In the genomic region with DNA sequence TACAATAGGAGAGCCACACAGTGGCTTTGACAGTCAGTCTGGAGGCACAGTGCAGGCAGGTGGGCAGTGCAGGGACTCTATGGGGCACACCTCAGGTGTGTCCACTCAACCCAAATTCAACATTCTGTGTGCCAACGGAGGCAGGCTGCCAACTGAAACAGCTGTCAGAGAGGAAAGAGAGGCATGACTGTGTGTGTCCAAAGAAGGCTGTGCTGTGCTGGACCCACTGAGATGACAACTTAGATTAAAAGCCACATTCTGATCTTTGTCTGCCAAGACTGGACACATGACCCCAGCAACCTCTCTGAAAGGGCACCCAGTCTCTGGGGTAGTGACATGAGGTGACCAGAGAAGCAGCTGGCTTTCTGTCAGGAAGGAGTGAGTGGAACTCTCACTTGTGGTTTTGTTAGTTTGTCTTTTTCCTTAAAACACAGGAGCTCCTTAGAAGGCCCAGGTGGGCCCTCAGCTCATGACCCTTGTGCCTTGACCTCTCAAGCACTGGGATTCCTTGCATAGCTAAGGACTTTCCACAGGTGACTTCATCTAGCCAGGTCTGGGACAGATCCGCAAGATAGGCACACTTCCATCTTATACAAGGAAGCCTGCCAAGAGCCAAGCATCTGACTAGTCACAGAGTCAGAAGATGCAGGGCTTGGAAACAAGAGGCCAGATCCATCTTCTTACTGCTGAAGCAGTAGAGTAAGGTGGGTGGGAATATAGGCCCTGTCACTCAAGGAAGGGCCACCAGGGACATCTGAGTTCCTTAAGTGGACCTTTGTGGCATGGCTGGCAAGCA, we compare ENCODE assay signal across 14 mouse cellular contexts. TPM values are rescaled to one million over a fixed set of nuclear protein-coding genes. Genes with fewer than 3 reads are reported as not detected.
A peak's percentile ranks its signal among the peaks of the same experiment; 100 is the strongest.
DNase-seq lines count a peak whose midpoint lies in the region; ATAC-seq lines count a peak whose summit lies in the region.
"Had no signal": no experiment of that assay in that cellular context is flagged by ENCODE, and none has a peak within 500 bp of the region (broad histone marks: within the 10 kb centered on the region; RNA-seq: fewer than 3 reads in every experiment).

No protein-coding gene starts in this region.

- H3K27me3 ChIP-seq in hindbrain, embryonic 15.5 days: no peaks in the 10 kb centered on the region
- no peaks in the 10 kb centered on the region for H3K27me3 ChIP-seq in hindbrain, embryonic 16.5 days (replicated peaks; ENCODE audit: control insufficient read depth, insufficient read depth, low read length)
- no peaks in the 10 kb centered on the region for H3K27me3 ChIP-seq in lung, embryonic 16.5 days (ENCODE audit: control insufficient read depth, insufficient read depth, low read depth, low read length)
- H3K27me3 ChIP-seq: limb, embryonic 13.5 days; stomach, embryonic 15.5 days had no signal

- no peaks in the 10 kb centered on the region for H3K9me3 ChIP-seq in hindbrain, embryonic 15.5 days
- no peaks in the 10 kb centered on the region for H3K9me3 ChIP-seq in hindbrain, embryonic 16.5 days (ENCODE audit: control insufficient read depth, low read length)
- H3K9me3 ChIP-seq in lung, embryonic 16.5 days (ENCODE audit: control insufficient read depth, low read length): no peaks in the 10 kb centered on the region
- H3K9me3 ChIP-seq: limb, embryonic 13.5 days; stomach, embryonic 15.5 days had no signal

- ATAC-seq in hindbrain, embryonic 15.5 days (ENCODE audit: low FRiP score, low read depth): no peak
- no peak for ATAC-seq in hindbrain, embryonic 16.5 days
- ATAC-seq in lung, embryonic 16.5 days (ENCODE audit: low read depth): peak; percentile 18; the same call in 1 of the 2 replicates
- ATAC-seq: inflammation-experienced regulatory T-cells, adult 6 months had no signal

- H3K36me3 ChIP-seq in hindbrain, embryonic 15.5 days: no peaks in the 10 kb centered on the region
- H3K36me3 ChIP-seq in hindbrain, embryonic 16.5 days (ENCODE audit: control insufficient read depth, insufficient read depth, low read length): no peaks in the 10 kb centered on the region
- no peaks in the 10 kb centered on the region for H3K36me3 ChIP-seq in lung, embryonic 16.5 days (ENCODE audit: control insufficient read depth, insufficient read depth, low read length)
- H3K36me3 ChIP-seq: stomach, embryonic 15.5 days had no signal

- no peak overlapping the region for H3K4me3 ChIP-seq in hindbrain, embryonic 15.5 days
- H3K4me3 ChIP-seq in hindbrain, embryonic 16.5 days (ENCODE audit: low read length): no peak overlapping the region
- no peak overlapping the region for H3K4me3 ChIP-seq in lung, embryonic 16.5 days (ENCODE audit: low read length)
- H3K4me3 ChIP-seq: limb, embryonic 13.5 days; stomach, embryonic 15.5 days had no signal

- WGBS in hindbrain, embryonic 15.5 days: 79% methylated on average over 2 of the region's 2 CpGs
- 68% methylated on average over 2 of the region's 2 CpGs for WGBS in hindbrain, embryonic 16.5 days
- WGBS in lung, embryonic 16.5 days: 60% methylated on average over 2 of the region's 2 CpGs

- no peak overlapping the region for H3K9ac ChIP-seq in hindbrain, embryonic 15.5 days
- H3K9ac ChIP-seq in hindbrain, embryonic 16.5 days (ENCODE audit: low read depth, low read length): no peak overlapping the region
- no peak overlapping the region for H3K9ac ChIP-seq in lung, embryonic 16.5 days (ENCODE audit: low read length)
- H3K9ac ChIP-seq: limb, embryonic 13.5 days; stomach, embryonic 15.5 days had no signal

- no peak overlapping the region for H3K4me2 ChIP-seq in hindbrain, embryonic 15.5 days
- no peak overlapping the region for H3K4me2 ChIP-seq in hindbrain, embryonic 16.5 days (ENCODE audit: low read length)
- H3K4me2 ChIP-seq in lung, embryonic 16.5 days (ENCODE audit: low read depth, low read length): no peak overlapping the region
- H3K4me2 ChIP-seq: limb, embryonic 13.5 days; stomach, embryonic 15.5 days had no signal

- peak; percentile 59 for DNase-seq in cerebellum, adult 11-12 months
- DNase-seq in cerebellum, postnatal 4 days (ENCODE audit: low spot score in 2 of 2): no peak
- peak; percentile 73 for DNase-seq in 416B (ENCODE audit: low read depth)
- no peak for DNase-seq in ovary, postnatal 14 days (ENCODE audit: low spot score)
- DNase-seq in left cerebral cortex, postnatal 10 days (ENCODE audit: extremely low spot score in 1 of 2, low spot score in 2 of 2): no peak
- DNase-seq: right cerebral cortex, postnatal 4 days had no signal

- H3K27ac ChIP-seq in hindbrain, embryonic 15.5 days (replicated peaks): peak overlapping the region; percentile 28; the same call in 1 of the 2 replicates
- H3K27ac ChIP-seq in hindbrain, embryonic 16.5 days (ENCODE audit: low read depth, low read length): no peak overlapping the region
- H3K27ac ChIP-seq in lung, embryonic 16.5 days (ENCODE audit: low read length): 0 out of 2 replicates have a peak overlapping the region, but pooled peaks have one; percentile 12
- H3K27ac ChIP-seq: limb, embryonic 13.5 days; stomach, embryonic 15.5 days had no signal

- intact Hi-C loops in left cerebral cortex, postnatal 10 days (cut with DNase I): no loop called here

- H3K4me1 ChIP-seq in hindbrain, embryonic 15.5 days (replicated peaks): peaks cover 19% of the 10 kb centered on the region
- H3K4me1 ChIP-seq in hindbrain, embryonic 16.5 days (ENCODE audit: control insufficient read depth, insufficient read depth, low read depth, low read length): peaks cover 23% of the 10 kb centered on the region
- peaks cover 22% of the 10 kb centered on the region for H3K4me1 ChIP-seq in lung, embryonic 16.5 days (replicated peaks; ENCODE audit: control insufficient read depth, insufficient read depth, low read length)

RNA-seq across cellular contexts. Expression of gene Ppp1r37, which starts 21.9 kb away (rescaled TPM):
- polyA plus RNA-seq in hindbrain, embryonic 15.5 days (2015; fragmentation: Nextera tagmentation; extraction: Ambion mirVana): 42.5 and 46.6 TPM in 2 replicates
- polyA plus RNA-seq in hindbrain, embryonic 16.5 days (2015; fragmentation: Nextera tagmentation; extraction: Ambion mirVana): 37.7 and 38.3 TPM in 2 replicates
- polyA plus RNA-seq in lung, embryonic 16.5 days (2015; fragmentation: Nextera tagmentation; extraction: Ambion mirVana): 18.3 and 21.4 TPM in 2 replicates
- 10 to 100 TPM; 78.7 to 79.3 TPM for total RNA-seq in left cerebral cortex, postnatal 10 days (2021)

RNA-seq across cellular contexts. Expression of gene Nkpd1, which starts 23.3 kb away (rescaled TPM):
- polyA plus RNA-seq in hindbrain, embryonic 15.5 days (2015; fragmentation: Nextera tagmentation; extraction: Ambion mirVana): 1.1 and 1.2 TPM in 2 replicates
- polyA plus RNA-seq in hindbrain, embryonic 16.5 days (2015; fragmentation: Nextera tagmentation; extraction: Ambion mirVana): 0.99 and 2.3 TPM in 2 replicates
- 0.16 TPM in 1 of 2 replicates, not detected in the other for polyA plus RNA-seq in lung, embryonic 16.5 days (2015; fragmentation: Nextera tagmentation; extraction: Ambion mirVana)
- total RNA-seq in left cerebral cortex, postnatal 10 days (2021): under 1 TPM; 0.49 to 0.94 TPM
- total RNA-seq: megakaryocyte, adult 5-6 weeks had no signal
- polyA plus RNA-seq: heart, embryonic 16.5 days; inflammation-experienced regulatory T-cells, adult 6 months had no signal

RNA-seq across cellular contexts. Expression of gene Trappc6a, which starts 32.8 kb away (rescaled TPM):
- polyA plus RNA-seq in hindbrain, embryonic 15.5 days (2015; fragmentation: Nextera tagmentation; extraction: Ambion mirVana): 39.4 and 41.4 TPM in 2 replicates
- polyA plus RNA-seq in hindbrain, embryonic 16.5 days (2015; fragmentation: Nextera tagmentation; extraction: Ambion mirVana): 36.3 and 37.1 TPM in 2 replicates
- polyA plus RNA-seq in lung, embryonic 16.5 days (2015; fragmentation: Nextera tagmentation; extraction: Ambion mirVana): 104 and 111 TPM in 2 replicates
- 10 to 100 TPM; 18.4 to 24.1 TPM for total RNA-seq in left cerebral cortex, postnatal 10 days (2021)

RNA-seq across cellular contexts. Expression of gene Bloc1s3, which starts 32.8 kb away (rescaled TPM):
- polyA plus RNA-seq in hindbrain, embryonic 15.5 days (2015; fragmentation: Nextera tagmentation; extraction: Ambion mirVana): 4.5 and 4.8 TPM in 2 replicates
- 3.5 and 4.2 TPM in 2 replicates for polyA plus RNA-seq in hindbrain, embryonic 16.5 days (2015; fragmentation: Nextera tagmentation; extraction: Ambion mirVana)
- 1.4 TPM in 2 replicates for polyA plus RNA-seq in lung, embryonic 16.5 days (2015; fragmentation: Nextera tagmentation; extraction: Ambion mirVana)
- 1 to 10 TPM; 7.6 to 7.8 TPM for total RNA-seq in left cerebral cortex, postnatal 10 days (2021)

RNA-seq across cellular contexts. Expression of gene Zfp296, which starts 36.1 kb away (rescaled TPM):
- 0.19 and 0.47 TPM in 2 replicates for polyA plus RNA-seq in hindbrain, embryonic 15.5 days (2015; fragmentation: Nextera tagmentation; extraction: Ambion mirVana)
- 0.20 and 0.46 TPM in 2 replicates for polyA plus RNA-seq in hindbrain, embryonic 16.5 days (2015; fragmentation: Nextera tagmentation; extraction: Ambion mirVana)
- polyA plus RNA-seq in lung, embryonic 16.5 days (2015; fragmentation: Nextera tagmentation; extraction: Ambion mirVana): 0.40 and 0.57 TPM in 2 replicates
- under 1 TPM; 0.36 to 0.45 TPM for total RNA-seq in left cerebral cortex, postnatal 10 days (2021)

Comparison
In these comparisons a context has a peak if more than half of its experiments do, and no peak if none do; other contexts are left out.
1. DNase-seq: peak in cerebellum, adult 11-12 months (single experiment) and 416B (single experiment); none in cerebellum, postnatal 4 days (0 of 2), ovary, postnatal 14 days (single experiment) and left cerebral cortex, postnatal 10 days (0 of 2).